Mouse (Mus musculus): ENCODE measurements at regions not wholly inside any gene's neighbourhood (a gene's known extent, or its start where the extent isn't known, plus 50 kb on each side); places are given as distances from the start of the nearest gene placed in this dataset.
A peak's percentile ranks its signal among the peaks of the same experiment; 100 is the strongest.

DNA sequence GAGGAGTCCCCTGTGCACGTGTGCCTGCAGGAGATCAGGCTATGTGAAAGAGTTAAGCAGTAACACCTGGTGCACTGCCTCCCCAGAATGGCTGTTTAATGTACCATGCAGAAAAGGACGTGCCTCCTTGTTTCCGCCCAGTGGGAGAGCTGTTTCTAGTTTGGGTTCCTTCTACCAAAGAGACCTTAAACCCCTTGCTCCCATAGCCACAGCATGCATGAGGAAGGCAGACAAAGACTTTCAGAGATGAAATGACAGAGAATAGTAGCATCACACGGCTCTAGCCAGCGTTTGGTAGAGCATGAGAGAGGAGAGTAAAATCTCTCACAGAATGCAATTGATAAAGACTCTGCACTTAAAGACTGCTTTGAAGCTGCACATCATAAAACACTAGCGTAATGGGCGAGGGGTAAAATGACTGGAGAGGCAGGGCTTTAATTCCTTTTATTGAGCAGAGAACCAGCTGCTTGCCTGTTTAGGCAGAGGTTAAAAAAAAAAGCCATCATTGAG, 74.3 kb upstream of the Gbe1 start:
- no peak overlapping the region for H3K9ac ChIP-seq (ENCODE audit: low read depth, low read length)
- peak overlapping the region; percentile 60; the same call in 1 of the 2 replicates for H3K27ac ChIP-seq (ENCODE audit: low read length)
- peak; percentile 56; the same call in 1 of the 2 replicates for ATAC-seq
- no peaks in the 10 kb centered on the region for H3K9me3 ChIP-seq (replicated peaks; ENCODE audit: control insufficient read depth, low read length, poor library complexity, severe bottlenecking)
- no peak overlapping the region for H3K4me2 ChIP-seq (ENCODE audit: low read length)
- no peaks in the 10 kb centered on the region for H3K36me3 ChIP-seq (ENCODE audit: control insufficient read depth, insufficient read depth, low read length)
- WGBS = 13% methylated on average over 7 of the region's 7 CpGs
- H3K4me3 ChIP-seq (ENCODE audit: low read depth, low read length) = no peak overlapping the region
- no peaks in the 10 kb centered on the region; the same call in 1 of the 2 replicates for H3K4me1 ChIP-seq (ENCODE audit: control insufficient read depth, insufficient read depth, low read length)
- H3K27me3 ChIP-seq (ENCODE audit: control insufficient read depth, insufficient read depth, low read depth, low read length) = no peaks in the 10 kb centered on the region

- H3K9me3 ChIP-seq (replicated peaks; ENCODE audit: control insufficient read depth, low read length, poor library complexity, severe bottlenecking) = no peaks in the 10 kb centered on the region
- H3K4me3 ChIP-seq (ENCODE audit: low read depth, low read length) = no peak overlapping the region
- no peak overlapping the region for H3K27ac ChIP-seq (ENCODE audit: low read length)
- no peak overlapping the region for H3K4me2 ChIP-seq (ENCODE audit: low read length)
- no peaks in the 10 kb centered on the region for H3K36me3 ChIP-seq (ENCODE audit: control insufficient read depth, insufficient read depth, low read length)
- 84% methylated on average over 4 of the region's 4 CpGs for WGBS
- H3K27me3 ChIP-seq (ENCODE audit: control insufficient read depth, insufficient read depth, low read depth, low read length) = no peaks in the 10 kb centered on the region
- no peak overlapping the region for H3K9ac ChIP-seq (ENCODE audit: low read depth, low read length)
- ATAC-seq = no peak
- H3K4me1 ChIP-seq (ENCODE audit: control insufficient read depth, insufficient read depth, low read length) = no peaks in the 10 kb centered on the region; the same call in 1 of the 2 replicates
These were observed 69.5 kb upstream of the Gbe1 start for GRCm38 (mm10) chr16:70244205-70244756.

DNA sequence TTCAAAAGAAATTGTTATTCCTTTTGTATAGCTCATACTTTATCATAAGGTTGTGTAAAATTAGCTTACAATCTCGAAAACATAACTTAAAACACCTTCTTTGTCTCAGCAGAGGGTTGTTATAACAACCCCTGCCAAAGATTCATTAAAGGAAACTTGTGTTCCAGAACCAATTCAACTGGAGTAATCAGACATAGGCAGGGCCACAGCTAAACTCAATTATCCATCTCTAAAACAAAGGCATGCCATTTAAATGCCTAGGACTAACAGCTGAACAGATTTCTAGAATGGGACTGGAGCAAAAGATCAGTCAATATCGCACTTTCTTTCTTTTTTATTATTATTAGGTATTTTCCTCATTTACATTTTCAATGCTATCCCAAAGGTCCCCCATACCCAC, 68.8 kb upstream of the Gbe1 start:
- Histone ChIP-seq H3K9ac (ENCODE audit: low read depth, low read length) (no peak overlapping the region), H3K36me3 (ENCODE audit: control insufficient read depth, insufficient read depth, low read length) (no peaks in the 10 kb centered on the region), H3K4me3 (ENCODE audit: low read depth, low read length) (no peak overlapping the region), H3K4me2 (ENCODE audit: low read length) (no peak overlapping the region), H3K27ac (ENCODE audit: low read length) (no peak overlapping the region), H3K9me3 (replicated peaks; ENCODE audit: control insufficient read depth, low read length, poor library complexity, severe bottlenecking) (no peaks in the 10 kb centered on the region), H3K4me1 (ENCODE audit: control insufficient read depth, insufficient read depth, low read length) (no peaks in the 10 kb centered on the region; the same call in 1 of the 2 replicates), H3K27me3 (ENCODE audit: control insufficient read depth, insufficient read depth, low read depth, low read length) (no peaks in the 10 kb centered on the region)
- ATAC-seq = no peak
- WGBS = 83% methylated on average over 2 of the region's 2 CpGs

GRCm38 (mm10) chr16:70259364-70259763, 54.4 kb upstream of the Gbe1 start:
- WGBS = 88% methylated on average over 1 of the region's 1 CpGs
- Histone ChIP-seq H3K9ac (ENCODE audit: low read depth, low read length) (no peak overlapping the region), H3K27ac (ENCODE audit: low read length) (no peak overlapping the region), H3K27me3 (ENCODE audit: control insufficient read depth, insufficient read depth, low read depth, low read length) (no peaks in the 10 kb centered on the region), H3K36me3 (ENCODE audit: control insufficient read depth, insufficient read depth, low read length) (no peaks in the 10 kb centered on the region), H3K4me3 (ENCODE audit: low read depth, low read length) (no peak overlapping the region), H3K9me3 (replicated peaks; ENCODE audit: control insufficient read depth, low read length, poor library complexity, severe bottlenecking) (no peaks in the 10 kb centered on the region), H3K4me2 (ENCODE audit: low read length) (no peak overlapping the region), H3K4me1 (ENCODE audit: control insufficient read depth, insufficient read depth, low read length) (no peaks in the 10 kb centered on the region)
- ATAC-seq = no peak

DNA sequence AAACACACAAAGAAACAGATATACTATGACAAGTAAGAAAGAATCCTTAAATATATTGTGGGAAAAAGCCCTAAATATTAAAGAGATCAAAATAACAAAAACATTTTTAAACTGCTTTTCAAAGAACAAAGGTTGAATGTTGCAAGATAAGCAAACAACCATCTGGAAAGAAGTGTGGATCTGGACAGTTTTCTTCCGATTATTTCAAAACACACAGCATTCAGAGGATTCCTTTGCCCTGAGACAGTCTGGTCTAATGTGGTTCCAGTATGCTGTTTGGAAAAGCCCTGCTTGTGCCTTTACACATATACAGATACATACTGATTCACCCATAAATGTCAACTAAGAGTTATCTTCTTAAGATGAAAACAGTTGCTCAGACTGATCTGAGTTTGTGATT, 53.6 kb upstream of the Gbe1 start:
- Histone ChIP-seq H3K4me1 (ENCODE audit: control insufficient read depth, insufficient read depth, low read length) (no peaks in the 10 kb centered on the region), H3K9ac (ENCODE audit: low read depth, low read length) (no peak overlapping the region), H3K4me3 (ENCODE audit: low read depth, low read length) (no peak overlapping the region), H3K4me2 (ENCODE audit: low read length) (no peak overlapping the region), H3K36me3 (ENCODE audit: control insufficient read depth, insufficient read depth, low read length) (no peaks in the 10 kb centered on the region), H3K27ac (ENCODE audit: low read length) (no peak overlapping the region), H3K27me3 (ENCODE audit: control insufficient read depth, insufficient read depth, low read depth, low read length) (no peaks in the 10 kb centered on the region), H3K9me3 (replicated peaks; ENCODE audit: control insufficient read depth, low read length, poor library complexity, severe bottlenecking) (no peaks in the 10 kb centered on the region)
- 83% methylated on average over 1 of the region's 1 CpGs for WGBS
- no peak for ATAC-seq
